Mouse (Mus musculus) midbrain, postnatal 0 days (tissue): ENCODE results near the gene Adgrg3. TPM values are rescaled to one million over a fixed set of nuclear protein-coding genes. Genes with fewer than 3 reads are reported as not detected.

Source experiments
- ATAC-seq: fragments of 200-750 bp; cut with Nextera tagmentation; 2 replicates; pipeline ENCODE4 v1.8.0; 2017; ENCODE audit warnings: moderate number of reproducible peaks, mild to moderate bottlenecking, moderate TSS enrichment, moderate library complexity; ENCODE audit not compliant: low FRiP score
- DNase-seq: peaks from one replicate; pipeline ENCODE4 v3.0.0-alpha.2; 2015; ENCODE audit warnings: low spot score
- H3K27ac ChIP-seq: fragments of 300-500 bp; sonication (generic); 2 replicates; pipeline ENCODE4 v1.5.1; 2014; ENCODE audit warnings: low read depth, mild to moderate bottlenecking, low read length, mixed read lengths
- H3K27me3 ChIP-seq: fragments of 300-500 bp; sonication (generic); 2 replicates; pipeline ENCODE4 v1.6.1; 2014; ENCODE audit warnings: low read length, control low read depth, mixed read lengths; ENCODE audit not compliant: insufficient read depth
- H3K36me3 ChIP-seq: fragments of 300-500 bp; sonication (generic); 2 replicates; pipeline ENCODE4 v1.6.1; 2014; ENCODE audit warnings: low read length, control low read depth, mixed read lengths; ENCODE audit not compliant: insufficient read depth
- H3K4me1 ChIP-seq: fragments of 300-500 bp; sonication (generic); 2 replicates; pipeline ENCODE4 v1.6.1; 2014; ENCODE audit warnings: mild to moderate bottlenecking, control low read depth, antibody characterized with exemption, low read length, mixed read lengths; ENCODE audit not compliant: insufficient read depth
- H3K4me2 ChIP-seq: fragments of 300-500 bp; sonication (generic); 2 replicates; pipeline ENCODE4 v1.6.1; 2014; ENCODE audit warnings: low read depth, mild to moderate bottlenecking, low read length, mixed read lengths; ENCODE audit not compliant: poor library complexity, severe bottlenecking
- H3K4me3 ChIP-seq: fragments of 300-500 bp; sonication (generic); 2 replicates; pipeline ENCODE4 v1.5.1; 2014; ENCODE audit warnings: low read depth, mild to moderate bottlenecking, low read length, moderate library complexity
- H3K9ac ChIP-seq: fragments of 300-500 bp; sonication (generic); replicated peaks from 2 replicates; pipeline ENCODE4 v1.6.1; 2014; ENCODE audit warnings: mild to moderate bottlenecking, low read length, moderate library complexity, mixed read lengths; ENCODE audit not compliant: poor library complexity, severe bottlenecking
- H3K9me3 ChIP-seq: fragments of 300-500 bp; sonication (generic); 2 replicates; pipeline ENCODE4 v1.6.1; 2016; ENCODE audit warnings: low read length, control low read depth
- CTCF ChIP-seq: IDR thresholded peaks from 2 replicates; pipeline ENCODE4 v1.5.1; 2016; ENCODE audit warnings: antibody characterized with exemption, mild to moderate bottlenecking
- WGBS: fragments of 180-500 bp; shearing (Covaris S2); extraction: QIAGEN DNeasy Blood & Tissue Kit; methylation state at CpG from one replicate; pipeline ENCODE4 v1.1.7; 2014; 5-methylcytosine and 5-hydroxymethylcytosine counted together
- polyA plus RNA-seq: library from polyadenylated mRNA; unstranded; fragments of >200 nt; fragmentation: Nextera tagmentation; extraction: Ambion mirVana; gene quantifications from 2 replicates; pipeline ENCODE4 v1.2.1, GENCODE M21; 2015
- total RNA-seq: library from RNA; depleted of rRNA; stranded (reverse); fragments of >200 nt; gene quantifications from 2 replicates; pipeline ENCODE4 v1.2.3, GENCODE M21; 2014; rRNA removed

The Adgrg3 gene
- total RNA-seq = 1.5 and 1.7 TPM in 2 replicates
- polyA plus RNA-seq = 0.59 and 0.88 TPM in 2 replicates

- WGBS = 81% methylated on average over 11 of the region's 11 CpGs
- Histone ChIP-seq H3K4me1 (no peaks in the 10 kb centered on the region), H3K27me3 (no peaks in the 10 kb centered on the region), H3K4me2 (no peak within 1 kb of the TSS), H3K36me3 (peaks cover 24% of the 10 kb centered on the region), H3K27ac (no peak within 1 kb of the TSS), H3K4me3 (no peak within 1 kb of the TSS), H3K9me3 (no peaks in the 10 kb centered on the region), H3K9ac (0 out of 2 replicates have a peak within 1 kb of the TSS, but pooled peaks have one; percentile 4)
- no peak for TF ChIP-seq CTCF
- ATAC-seq (no peak), DNase-seq (no peak)
Measured at GRCm38 (mm10) chr8:95017451-95017850, at the start of gene Adgrg3. Gene Adgrg3 (plus strand): TSS chr8:95017692.

GRCm38 (mm10) chr8:94973270-94973669, 44.2 kb upstream of the Adgrg3 start:
- no peak for TF ChIP-seq CTCF
- ATAC-seq = no peak
- no peak for DNase-seq
- Histone ChIP-seq H3K4me2 (no peak overlapping the region), H3K9ac (no peak overlapping the region), H3K4me1 (peaks cover 4% of the 10 kb centered on the region; the same call in 1 of the 2 replicates), H3K4me3 (no peak overlapping the region), H3K9me3 (no peaks in the 10 kb centered on the region), H3K36me3 (no peaks in the 10 kb centered on the region), H3K27ac (no peak overlapping the region), H3K27me3 (no peaks in the 10 kb centered on the region)
- WGBS = 90% methylated on average over 9 of the region's 9 CpGs

DNA sequence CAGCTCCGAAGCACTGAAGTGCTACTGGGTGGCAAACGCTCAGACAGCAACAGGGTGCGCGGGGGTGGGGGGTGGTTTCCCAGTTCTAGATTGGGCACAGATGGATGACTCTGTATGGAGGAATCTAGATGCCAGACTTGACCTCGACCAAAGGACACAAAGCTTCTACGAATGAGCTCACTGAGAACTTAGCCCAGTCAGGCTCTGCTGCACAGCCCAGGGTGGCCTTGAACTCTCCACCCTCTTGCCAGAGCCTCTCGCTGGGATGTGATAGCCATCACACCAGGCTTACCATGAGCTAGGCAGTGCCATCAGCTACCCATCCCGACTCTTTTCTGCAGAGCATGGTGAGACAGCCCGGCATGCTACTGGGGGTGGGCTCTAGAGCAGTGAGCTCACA, 43.7 kb upstream of the Adgrg3 start:
- H3K4me3 ChIP-seq = no peak overlapping the region
- H3K27me3 ChIP-seq = no peaks in the 10 kb centered on the region
- H3K4me1 ChIP-seq = peaks cover 4% of the 10 kb centered on the region; the same call in 1 of the 2 replicates
- no peaks in the 10 kb centered on the region for H3K36me3 ChIP-seq
- no peak overlapping the region for H3K4me2 ChIP-seq
- no peaks in the 10 kb centered on the region for H3K9me3 ChIP-seq
- no peak for ATAC-seq
- no peak overlapping the region for H3K27ac ChIP-seq
- no peak overlapping the region for H3K9ac ChIP-seq
- WGBS = 85% methylated on average over 9 of the region's 9 CpGs
- DNase-seq = no peak
- TF ChIP-seq CTCF = no peak

GRCm38 (mm10) chr8:94974467-94975165, 42.9 kb upstream of the Adgrg3 start, which contains the start of gene Adgrg1:
Gene Adgrg1 (plus strand): TSS chr8:94974751.
- H3K4me3 ChIP-seq = no peak within 1 kb of the TSS
- WGBS = 60% methylated on average over 7 of the region's 7 CpGs
- TF ChIP-seq CTCF = no peak
- no peak within 1 kb of the TSS for H3K4me2 ChIP-seq
- DNase-seq (no peak), ATAC-seq (no peak)
- no peak within 1 kb of the TSS for H3K9ac ChIP-seq
- peaks cover 4% of the 10 kb centered on the region; the same call in 1 of the 2 replicates for H3K4me1 ChIP-seq
- no peaks in the 10 kb centered on the region for H3K27me3 ChIP-seq
- H3K27ac ChIP-seq = no peak within 1 kb of the TSS
- H3K36me3 ChIP-seq = no peaks in the 10 kb centered on the region
- no peaks in the 10 kb centered on the region for H3K9me3 ChIP-seq

GRCm38 (mm10) chr8:94976651-94977417, 40.7 kb upstream of the Adgrg3 start:
- Histone ChIP-seq H3K36me3 (no peaks in the 10 kb centered on the region), H3K4me1 (peaks cover 6% of the 10 kb centered on the region; the same call in 1 of the 2 replicates), H3K4me2 (peak overlapping the region; percentile 41), H3K4me3 (peak overlapping the region; percentile 24), H3K9me3 (no peaks in the 10 kb centered on the region), H3K9ac (0 out of 2 replicates have a peak overlapping the region, but pooled peaks have one; percentile 36), H3K27me3 (no peaks in the 10 kb centered on the region), H3K27ac (no peak overlapping the region)
- DNase-seq = no peak
- TF ChIP-seq CTCF = no peak
- 0 out of 2 replicates have a peak, but pooled peaks have one; percentile 4 for ATAC-seq
- WGBS = 24% methylated on average over 17 of the region's 17 CpGs
